Mouse (Mus musculus) layer of hippocampus, postnatal 36 days (tissue): ENCODE data around the gene Mymx. TPM values are rescaled to one million over a fixed set of nuclear protein-coding genes. Genes with fewer than 3 reads are reported as not detected.

Source experiments
- total RNA-seq, 2 experiments: library from RNA; stranded (reverse); gene quantifications; 2 replicates each; pipeline ENCODE4 v1.2.3; 2021

Gene Mymx
- total RNA-seq, 2 experiments from 2014 or later = not detected

Other genes starting within 250 kb of the Mymx start
- gene Cdc5l, start 168.4 kb downstream of the Mymx start, total RNA-seq = 10 to 100 TPM; 56.7 to 57.5 TPM
- gene Spats1, start 126.7 kb downstream of the Mymx start, total RNA-seq = 1 to 10 TPM; 3.9 to 4.4 TPM
- gene Aars2, start 95.3 kb downstream of the Mymx start, total RNA-seq = 10 to 100 TPM; 22.7 to 25.4 TPM
- under 1 TPM; 0.43 to 0.65 TPM for gene Tcte1, start 78.7 kb downstream of the Mymx start, total RNA-seq
- gene Tmem151b, start 52.4 kb downstream of the Mymx start, total RNA-seq = 100 to 1,000 TPM; 106 to 112 TPM
- gene Nfkbie, start 46.4 kb downstream of the Mymx start, total RNA-seq = 1 to 10 TPM; 2.6 to 3.4 TPM
- gene Slc35b2, start 38.2 kb downstream of the Mymx start, total RNA-seq = 10 to 100 TPM; 28.2 to 29.4 TPM
- 1,000 to 10,000 TPM; 1,811 to 1,865 TPM for gene Hsp90ab1, start 28.8 kb downstream of the Mymx start, total RNA-seq
- 10 to 100 TPM; 20.8 to 21.5 TPM for gene Slc29a1, start 2.5 kb downstream of the Mymx start, total RNA-seq
- gene Capn11, start 57.2 kb upstream of the Mymx start, total RNA-seq = 1 to 10 TPM in 1 of 2 experiments, under 1 TPM in 1; 0.22 to 1.4 TPM
- gene Mrpl14, start 84.2 kb upstream of the Mymx start, total RNA-seq = 10 to 100 TPM; 39.5 to 43.9 TPM
- gene Tmem63b, start 84.8 kb upstream of the Mymx start, total RNA-seq = 100 to 1,000 TPM; 171 to 180 TPM
- not detected for gene 1600014C23Rik, start 131.7 kb upstream of the Mymx start, total RNA-seq